Mouse (Mus musculus) cerebellum, postnatal 25 days (tissue): ENCODE data around the gene Lrrn4.

Experiments used
- DNase-seq, 2 experiments: peaks; one replicate each; pipeline ENCODE4 v3.0.0; 2021; ENCODE audit warnings: mixed read lengths in 2 of 2

The Lrrn4 gene

DNA sequence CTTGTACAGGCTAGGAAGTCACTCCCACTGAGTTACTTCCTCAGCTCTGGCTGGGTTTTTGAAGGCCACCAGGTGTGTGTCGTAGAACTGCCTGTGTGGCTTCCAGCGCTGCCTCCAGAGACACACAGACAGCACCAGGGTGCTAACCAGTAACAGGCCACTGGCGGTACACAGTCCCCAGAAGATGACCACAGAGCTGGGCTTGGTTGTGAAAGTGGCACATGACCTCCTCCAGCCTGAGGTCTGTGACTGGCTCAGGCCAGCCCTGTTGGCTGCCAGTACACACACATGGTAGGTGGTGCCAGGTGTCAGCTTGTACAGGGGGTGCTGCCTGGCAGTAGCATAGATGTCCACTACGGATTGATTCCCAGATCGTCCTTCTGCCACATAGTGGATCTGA is 11.0 kb downstream of the Lrrn4 start:
- DNase-seq: peak; percentile 11 to 14

DNA sequence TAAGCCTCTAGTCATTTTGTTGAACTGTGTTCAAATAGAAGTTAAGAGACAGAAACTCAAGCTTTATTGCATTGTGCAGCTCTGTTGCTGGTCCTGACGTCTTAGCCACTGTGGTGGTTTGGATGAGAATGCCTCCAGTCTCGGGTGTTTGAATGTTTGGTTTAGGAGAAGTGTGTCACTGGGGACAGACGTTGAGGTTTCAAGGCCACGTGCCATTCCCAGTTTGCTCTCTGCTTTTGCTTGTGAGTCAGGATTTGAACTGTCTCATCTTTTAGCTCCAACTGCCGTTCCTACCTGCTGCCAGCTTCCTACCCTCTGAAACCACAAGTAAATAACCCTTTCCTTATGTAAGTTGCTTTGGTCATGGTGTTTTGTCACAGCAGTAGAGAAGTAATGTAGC is 13.2 kb downstream of the Lrrn4 start:
- no peak for DNase-seq

DNA sequence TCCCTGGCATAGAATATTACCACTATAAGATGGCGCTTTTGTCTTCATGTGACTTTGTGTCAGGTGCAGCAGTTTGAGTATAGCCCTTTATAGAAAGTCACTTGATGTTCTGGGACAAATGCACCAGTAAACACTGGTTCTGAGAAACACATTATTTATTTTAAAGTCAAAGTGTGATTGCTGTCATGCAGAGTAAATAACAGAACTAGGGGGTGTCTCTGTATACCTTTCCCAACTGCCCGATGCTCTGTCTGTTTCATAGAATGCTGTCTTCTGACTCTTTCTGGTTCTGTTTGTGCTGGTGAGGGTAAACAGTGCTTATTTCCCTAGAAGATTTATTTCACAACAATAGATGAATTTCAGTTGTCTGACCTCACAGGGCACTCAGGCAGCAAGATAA is 17.4 kb downstream of the Lrrn4 start:
- DNase-seq: no peak

DNA sequence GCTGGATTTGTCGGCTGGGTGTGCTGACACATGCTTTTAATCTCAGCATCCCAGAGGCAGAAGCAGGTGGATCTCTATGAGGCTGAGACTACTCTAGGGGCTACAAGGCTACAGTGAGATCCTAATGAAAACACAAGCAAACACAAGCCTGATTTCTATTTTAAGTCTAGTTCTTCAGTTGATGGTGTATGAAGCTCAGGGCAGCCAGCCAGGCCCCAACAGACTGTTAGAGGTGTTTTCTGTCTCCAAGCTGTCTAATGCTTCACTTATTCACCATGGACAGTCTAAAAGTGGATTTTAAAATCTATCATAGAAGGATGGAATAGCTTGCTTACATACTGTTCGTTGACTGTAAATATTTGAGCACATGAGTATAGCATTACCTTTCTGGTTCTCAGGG is 19.2 kb downstream of the Lrrn4 start:
- peak; percentile 55 to 75 for DNase-seq

GRCm38 (mm10) chr2:132860435-132860834 is 20.3 kb downstream of the Lrrn4 start:
- DNase-seq: no peak

GRCm38 (mm10) chr2:132856333-132856732 is 24.4 kb downstream of the Lrrn4 start:
- DNase-seq: no peak

DNA sequence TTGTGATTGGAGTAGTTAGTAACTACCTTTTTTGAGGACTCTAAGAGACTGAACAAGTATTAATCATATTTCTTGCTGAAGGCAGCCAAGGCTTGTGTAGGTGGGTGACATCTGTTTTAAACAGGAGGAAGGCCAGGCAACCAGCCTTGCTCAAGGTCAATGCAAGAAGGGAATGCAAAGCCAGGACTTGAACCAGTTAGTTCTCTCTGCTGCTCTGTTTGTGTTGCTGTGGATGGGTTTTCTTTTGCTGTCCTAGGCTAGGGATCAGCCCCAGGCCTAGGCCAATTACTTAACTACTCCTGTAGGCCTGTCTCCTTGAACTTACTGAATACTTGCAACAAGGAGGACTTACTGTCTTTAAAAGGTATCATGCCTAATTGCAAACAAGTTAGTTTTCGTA is 27.6 kb downstream of the Lrrn4 start:
- no peak for DNase-seq

DNA sequence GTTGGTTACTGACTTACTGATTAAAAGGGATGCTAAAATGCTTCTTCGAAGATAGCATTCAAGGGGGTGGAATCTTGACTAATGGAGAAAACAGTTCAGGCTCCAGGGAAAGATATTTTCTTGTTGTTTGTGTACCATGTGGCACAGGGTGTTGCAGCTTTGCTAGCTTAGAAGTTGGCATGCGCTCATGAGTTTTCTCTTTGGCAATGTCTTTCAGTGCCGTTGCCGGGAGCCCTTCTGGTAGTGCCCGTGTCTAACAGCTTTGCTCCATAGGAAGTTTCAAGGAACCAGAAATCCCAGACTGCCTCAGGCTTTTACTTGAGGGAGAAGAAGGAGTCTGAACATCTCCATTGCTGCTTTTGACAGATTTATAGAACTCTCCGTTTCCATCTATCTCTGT is 31.6 kb downstream of the Lrrn4 start:
- peak in 1 of 2 experiments; percentile 40 for DNase-seq

DNA sequence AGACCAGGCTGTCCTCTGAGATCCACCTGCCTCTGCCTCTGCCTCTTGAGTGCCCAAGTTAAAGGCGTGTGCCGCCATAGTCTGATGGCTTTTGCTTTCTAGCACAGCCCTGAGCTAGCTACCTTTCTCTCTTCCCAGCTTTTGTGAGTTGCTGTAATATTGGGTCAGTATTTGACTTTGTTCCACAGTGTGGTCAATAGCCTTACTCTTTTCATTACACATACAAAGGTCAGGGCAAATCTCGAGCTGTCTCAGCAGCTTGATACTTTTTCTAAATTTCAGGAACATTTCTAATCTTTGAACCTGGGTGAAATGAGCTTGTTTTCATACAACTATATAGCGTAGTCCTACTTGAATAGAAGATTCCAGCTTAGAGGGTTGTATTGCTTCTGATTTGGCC is 32.3 kb downstream of the Lrrn4 start:
- DNase-seq: no peak

DNA sequence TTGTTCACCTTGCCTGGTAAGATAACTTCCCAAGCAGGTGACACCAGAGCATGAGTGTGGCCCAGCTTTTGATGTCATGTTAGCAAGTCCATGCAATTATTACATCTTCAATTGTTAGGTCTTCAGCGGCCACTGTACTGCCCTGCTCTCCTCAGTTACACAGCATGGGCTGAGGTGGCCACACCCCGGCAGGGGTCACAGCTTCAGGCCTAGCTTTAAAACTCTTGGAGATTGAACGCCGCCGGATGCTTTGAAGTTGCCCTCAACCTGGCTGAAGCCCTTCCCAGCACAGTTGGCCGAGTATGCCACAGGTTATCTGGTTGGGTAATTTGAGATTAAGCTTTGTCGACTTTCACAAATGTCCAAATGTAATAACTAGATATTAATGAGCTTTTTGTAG is 33.1 kb downstream of the Lrrn4 start:
- peak in 1 of 2 experiments; percentile 17 for DNase-seq

- DNase-seq: peak; percentile 98 to 100
These were observed 34.0 kb downstream of the Lrrn4 start, which contains the start of gene Crls1 for GRCm38 (mm10) chr2:132846407-132847358. Crls1 (plus strand) TSS chr2:132846666.

DNA sequence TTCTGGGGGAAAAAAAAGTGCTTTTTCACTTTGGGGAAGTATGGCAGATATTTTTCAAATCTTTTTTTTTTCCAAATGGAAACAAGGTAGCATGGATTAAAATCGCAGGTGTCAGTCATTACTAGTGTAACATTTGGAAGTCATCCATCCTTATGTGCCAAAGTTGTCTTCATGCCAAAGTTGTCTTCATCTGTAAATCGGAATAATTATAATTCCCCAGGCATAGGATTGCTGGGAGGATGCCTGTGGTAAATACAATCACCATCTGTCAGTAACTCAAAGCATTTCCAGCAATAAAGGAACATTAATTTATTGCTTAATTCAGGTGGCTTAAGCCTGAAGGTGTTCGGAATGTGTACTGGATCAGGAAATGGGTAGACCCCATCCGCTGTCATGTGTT is 39.6 kb downstream of the Lrrn4 start:
- DNase-seq: no peak
